Mouse (Mus musculus) intestine, embryonic 16.5 days (tissue): Measurements from ENCODE around the gene Lix1l. TPM values are rescaled to one million over a fixed set of nuclear protein-coding genes. Genes with fewer than 3 reads are reported as not detected.
"Not testable (repeated sequence)": the region's sequence is repeated elsewhere in the genome, so short reads cannot be mapped to it uniquely, and the experiment has no call there.

Experiments used
- ATAC-seq: fragments of 200-750 bp; cut with Nextera tagmentation; 2 replicates; pipeline ENCODE4 v1.8.0; 2017; ENCODE audit warnings: moderate TSS enrichment, moderate library complexity
- H3K27ac ChIP-seq: fragments of 300-500 bp; sonication (generic); 2 replicates; pipeline ENCODE4 v1.5.1; 2014; ENCODE audit warnings: mild to moderate bottlenecking, low read length
- H3K27me3 ChIP-seq: fragments of 300-500 bp; sonication (generic); replicated peaks from 2 replicates; pipeline ENCODE4 v1.6.1; 2014; ENCODE audit warnings: low read length, control low read depth, mixed read lengths; ENCODE audit not compliant: control insufficient read depth, insufficient read depth
- H3K36me3 ChIP-seq: fragments of 300-500 bp; sonication (generic); 2 replicates; pipeline ENCODE4 v1.6.1; 2014; ENCODE audit warnings: low read length, control low read depth; ENCODE audit not compliant: control insufficient read depth, insufficient read depth
- H3K4me1 ChIP-seq: fragments of 300-500 bp; sonication (generic); 2 replicates; pipeline ENCODE4 v1.6.1; 2014; ENCODE audit warnings: low read length, control low read depth, mixed read lengths; ENCODE audit not compliant: control insufficient read depth, insufficient read depth
- H3K4me2 ChIP-seq: fragments of 300-500 bp; sonication (generic); 2 replicates; pipeline ENCODE4 v1.6.1; 2014; ENCODE audit warnings: low read depth, low read length, control low read depth
- H3K4me3 ChIP-seq: fragments of 300-500 bp; sonication (generic); 2 replicates; pipeline ENCODE4 v1.5.1; 2014; ENCODE audit warnings: mild to moderate bottlenecking, low read length
- H3K9ac ChIP-seq: fragments of 300-500 bp; sonication (generic); 2 replicates; pipeline ENCODE4 v1.6.1; 2014; ENCODE audit warnings: low read depth, low read length
- H3K9me3 ChIP-seq: fragments of 300-500 bp; sonication (generic); 2 replicates; pipeline ENCODE4 v1.6.1; 2016; ENCODE audit warnings: low read length, control low read depth; ENCODE audit not compliant: control insufficient read depth
- whole genome bisulfite sequencing: fragments of 180-500 bp; shearing (Covaris S2); extraction: QIAGEN DNeasy Blood & Tissue Kit; methylation state at CpG from one replicate; pipeline ENCODE4 v1.1.7; 2014; 5-methylcytosine and 5-hydroxymethylcytosine counted together
- polyA plus RNA-seq: library from polyadenylated mRNA; unstranded; fragments of >200 nt; fragmentation: Nextera tagmentation; extraction: Ambion mirVana; gene quantifications from 2 replicates; pipeline ENCODE4 v1.2.1, GENCODE M21; 2015

The Lix1l gene
- polyA plus RNA-seq, 1 experiment from 2014 or later = 4.8 TPM

- H3K4me2 ChIP-seq = peak overlapping the region; percentile 72
- peak overlapping the region; percentile 95 for H3K27ac ChIP-seq
- peak overlapping the region; percentile 66 for H3K4me3 ChIP-seq
- peaks cover 17% of the 10 kb centered on the region for H3K4me1 ChIP-seq
- no peaks in the 10 kb centered on the region for H3K36me3 ChIP-seq
- H3K9ac ChIP-seq = peak overlapping the region; percentile 78
- no peak for ATAC-seq
- H3K9me3 ChIP-seq = no peaks in the 10 kb centered on the region
- peaks cover 12% of the 10 kb centered on the region for H3K27me3 ChIP-seq
- 23% methylated on average over 5 of the region's 5 CpGs for WGBS
Observed at GRCm38 (mm10) chr3:96602704-96603084, 1.7 kb downstream of the Lix1l start.

GRCm38 (mm10) chr3:96603311-96603710, 2.4 kb downstream of the Lix1l start:
- 0 out of 2 replicates have a peak overlapping the region, but pooled peaks have one; percentile 78 for H3K9ac ChIP-seq
- peaks cover 9% of the 10 kb centered on the region; the same call in 1 of the 2 replicates for H3K27me3 ChIP-seq
- no peak for ATAC-seq
- peaks cover 12% of the 10 kb centered on the region for H3K4me1 ChIP-seq
- H3K36me3 ChIP-seq = no peaks in the 10 kb centered on the region
- peak overlapping the region; percentile 72 for H3K4me2 ChIP-seq
- 61% methylated on average over 5 of the region's 5 CpGs for WGBS
- H3K4me3 ChIP-seq = peak overlapping the region; percentile 66
- no peaks in the 10 kb centered on the region for H3K9me3 ChIP-seq
- H3K27ac ChIP-seq = peak overlapping the region; percentile 95; the same call in 1 of the 2 replicates

- WGBS = 88% methylated on average over 3 of the region's 4 CpGs
- H3K36me3 ChIP-seq, H3K4me2 ChIP-seq, H3K9ac ChIP-seq, ATAC-seq, H3K4me1 ChIP-seq, H3K9me3 ChIP-seq, H3K27me3 ChIP-seq, H3K4me3 ChIP-seq, H3K27ac ChIP-seq: not testable (repeated sequence)
Observed at GRCm38 (mm10) chr3:96606007-96606406, 5.1 kb downstream of the Lix1l start.

GRCm38 (mm10) chr3:96606618-96607017, 5.7 kb downstream of the Lix1l start:
- 85% methylated on average over 4 of the region's 4 CpGs for WGBS
- Histone ChIP-seq H3K27me3 (no peaks in the 10 kb centered on the region), H3K4me3 (no peak overlapping the region), H3K36me3 (no peaks in the 10 kb centered on the region), H3K9me3 (no peaks in the 10 kb centered on the region), H3K4me1 (peaks cover 5% of the 10 kb centered on the region; the same call in 1 of the 2 replicates), H3K4me2 (no peak overlapping the region), H3K9ac (no peak overlapping the region), H3K27ac (no peak overlapping the region)
- ATAC-seq = no peak

- H3K4me1 ChIP-seq = no peaks in the 10 kb centered on the region
- H3K36me3 ChIP-seq = peaks cover 5% of the 10 kb centered on the region; the same call in 1 of the 2 replicates
- 91% methylated on average over 3 of the region's 3 CpGs for WGBS
- H3K4me2 ChIP-seq = no peak overlapping the region
- H3K9ac ChIP-seq = no peak overlapping the region
- H3K27me3 ChIP-seq = no peaks in the 10 kb centered on the region
- H3K9me3 ChIP-seq = no peaks in the 10 kb centered on the region
- no peak overlapping the region for H3K27ac ChIP-seq
- no peak overlapping the region for H3K4me3 ChIP-seq
- no peak for ATAC-seq
Observed at GRCm38 (mm10) chr3:96617941-96618340, 17.0 kb downstream of the Lix1l start.

GRCm38 (mm10) chr3:96623201-96623600, 22.3 kb downstream of the Lix1l start:
- no peaks in the 10 kb centered on the region for H3K9me3 ChIP-seq
- no peaks in the 10 kb centered on the region for H3K4me1 ChIP-seq
- no peaks in the 10 kb centered on the region for H3K27me3 ChIP-seq
- ATAC-seq = no peak
- WGBS = 90% methylated on average over 4 of the region's 4 CpGs
- no peak overlapping the region for H3K9ac ChIP-seq
- H3K4me2 ChIP-seq = no peak overlapping the region
- no peak overlapping the region for H3K27ac ChIP-seq
- H3K4me3 ChIP-seq = no peak overlapping the region
- H3K36me3 ChIP-seq = peaks cover 7% of the 10 kb centered on the region; the same call in 1 of the 2 replicates

- peak; percentile 96 for ATAC-seq
- no peaks in the 10 kb centered on the region for H3K27me3 ChIP-seq
- H3K4me1 ChIP-seq = peaks cover 11% of the 10 kb centered on the region
- H3K27ac ChIP-seq = peak within 1 kb of the TSS; percentile 72
- H3K9me3 ChIP-seq = no peaks in the 10 kb centered on the region
- H3K36me3 ChIP-seq = no peaks in the 10 kb centered on the region
- H3K4me2 ChIP-seq = peak within 1 kb of the TSS; percentile 83
- H3K4me3 ChIP-seq = peak within 1 kb of the TSS; percentile 76
- under 1% methylated on average over 48 of the region's 48 CpGs for WGBS
- peak within 1 kb of the TSS; percentile 81 for H3K9ac ChIP-seq
Observed at GRCm38 (mm10) chr3:96629729-96630600, 29.0 kb downstream of the Lix1l start, which contains the start of gene Rbm8a. Gene Rbm8a, plus strand, starts transcription at chr3:96629933.

- H3K4me2 ChIP-seq = no peak overlapping the region
- no peaks in the 10 kb centered on the region for H3K9me3 ChIP-seq
- H3K4me3 ChIP-seq = no peak overlapping the region
- H3K4me1 ChIP-seq = peaks cover 23% of the 10 kb centered on the region
- no peak for ATAC-seq
- no peaks in the 10 kb centered on the region for H3K27me3 ChIP-seq
- H3K36me3 ChIP-seq = 0 out of 2 replicates have a peak, but pooled peaks cover under 1% of the 10 kb centered on the region
- H3K27ac ChIP-seq = no peak overlapping the region
- no peak overlapping the region for H3K9ac ChIP-seq
Observed at GRCm38 (mm10) chr3:96632058-96632457, 31.1 kb downstream of the Lix1l start.

GRCm38 (mm10) chr3:96634015-96634414, 33.1 kb downstream of the Lix1l start:
- H3K27ac ChIP-seq = no peak overlapping the region
- no peaks in the 10 kb centered on the region for H3K27me3 ChIP-seq
- H3K36me3 ChIP-seq = 0 out of 2 replicates have a peak, but pooled peaks cover 3% of the 10 kb centered on the region
- peaks cover 24% of the 10 kb centered on the region for H3K4me1 ChIP-seq
- H3K9me3 ChIP-seq = no peaks in the 10 kb centered on the region
- no peak for ATAC-seq
- 59% methylated on average over 1 of the region's 1 CpGs for WGBS
- H3K4me3 ChIP-seq = no peak overlapping the region
- H3K9ac ChIP-seq = no peak overlapping the region
- no peak overlapping the region for H3K4me2 ChIP-seq
